Mouse (Mus musculus) heart, postnatal 36 days (tissue): Measurements from ENCODE around the gene Cdh23. TPM values are rescaled to one million over a fixed set of nuclear protein-coding genes. Genes with fewer than 3 reads are reported as not detected.

ENCODE experiments used
- DNase-seq, 2 experiments: peaks; one replicate each; pipeline ENCODE4 v3.0.0; 2021 to 2022
- intact Hi-C: fragments of 180-260 bp; cut with DNase I; formaldehyde crosslinking; loops from one replicate; pipeline ENCODE4 v1.15.1; 2025
- total RNA-seq, 2 experiments: library from RNA; stranded (reverse); gene quantifications; 2 replicates each; pipeline ENCODE4 v1.2.3; 2021

The Cdh23 gene
- total RNA-seq, 2 experiments from 2014 or later, result 5.5 to 7.0 TPM

GRCm38 (mm10) chr10:60279941-60280301 lies 416.4 kb downstream of the Cdh23 start:
- intact Hi-C loops, result no loop called here
- DNase-seq, result peak; percentile 66 to 70

DNA sequence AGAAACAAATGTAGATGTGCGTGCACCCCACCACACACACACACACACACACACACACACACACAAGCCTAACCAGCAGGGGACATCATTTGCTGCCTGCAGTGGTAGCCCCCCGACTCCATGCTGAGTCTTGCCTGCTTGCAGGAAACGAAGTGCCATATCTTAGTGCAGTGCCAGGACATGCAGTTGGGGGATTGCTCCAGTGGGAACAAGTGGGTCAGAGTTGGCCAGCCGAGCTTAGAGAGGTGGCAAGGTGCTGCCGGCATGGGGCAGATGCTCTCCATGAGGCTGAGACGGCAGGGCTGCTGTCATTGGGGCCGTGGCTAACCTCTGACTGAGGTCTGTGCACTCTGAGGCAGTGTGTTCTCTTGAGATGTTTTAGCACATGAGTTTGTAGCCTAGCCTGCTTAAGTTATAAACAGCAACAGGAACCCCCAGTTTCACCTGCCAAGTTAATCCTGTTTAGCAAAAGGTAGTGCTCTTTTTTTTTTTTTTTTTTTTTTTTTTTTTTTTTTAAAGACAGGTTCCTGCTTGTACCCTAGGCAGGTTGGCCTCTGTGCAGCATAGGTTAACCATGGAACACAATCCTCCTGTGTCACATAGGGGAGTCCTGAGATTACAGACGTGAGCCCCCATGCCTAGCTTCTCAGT lies 416.9 kb downstream of the Cdh23 start:
- intact Hi-C loops, result no loop called here
- DNase-seq, result no peak

GRCm38 (mm10) chr10:60278786-60279185 lies 417.5 kb downstream of the Cdh23 start:
- intact Hi-C loops, result no loop called here
- no peak for DNase-seq

GRCm38 (mm10) chr10:60278006-60278399 lies 418.3 kb downstream of the Cdh23 start:
- no peak for DNase-seq
- intact Hi-C loops, result no loop called here

DNA sequence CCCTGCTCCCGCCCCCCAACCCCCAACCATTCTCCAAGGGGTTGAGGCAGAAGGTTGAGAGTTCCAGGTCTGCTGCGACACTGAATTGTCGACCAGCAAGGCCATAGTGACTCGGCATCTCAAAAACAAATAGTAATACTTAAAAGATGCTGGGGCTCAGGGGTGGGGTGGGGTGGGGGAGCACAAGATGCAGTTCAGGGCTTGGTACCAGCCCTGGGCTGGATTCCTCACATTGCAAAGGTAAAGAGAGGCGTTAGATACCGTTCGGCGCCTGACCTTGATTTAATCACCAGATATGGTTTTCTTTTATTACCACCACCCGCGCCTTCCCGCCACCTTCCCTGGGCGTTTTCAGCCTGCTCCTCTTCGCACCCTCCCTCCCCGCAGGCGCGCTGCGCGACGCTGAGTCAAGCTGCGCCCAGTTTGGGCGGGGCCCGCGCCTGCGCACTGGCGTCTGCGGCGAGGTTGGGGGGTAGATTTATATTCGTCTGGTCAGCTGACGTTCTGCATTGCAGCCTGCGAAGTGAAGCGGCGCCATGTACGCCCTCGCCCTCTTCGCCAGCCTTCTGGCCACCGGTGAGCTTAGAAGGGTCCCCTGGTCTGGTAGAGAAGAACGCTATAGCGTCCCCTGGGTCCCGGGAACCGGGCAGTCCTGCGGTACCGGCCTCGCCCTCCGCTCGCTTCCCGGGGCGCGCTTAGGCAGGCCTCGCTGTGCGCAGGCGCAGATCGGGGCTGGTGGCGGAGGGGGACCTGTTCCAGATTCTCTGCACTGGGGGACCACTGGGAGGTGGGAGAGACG lies 418.9 kb downstream of the Cdh23 start, which contains the start of gene Psap:
Gene Psap, plus strand, starts transcription at position 421 of the 799 bp plus-strand sequence.
- DNase-seq, result peak; percentile 94 to 98
- intact Hi-C loops, result no loop called here

GRCm38 (mm10) chr10:60273382-60273781 lies 422.9 kb downstream of the Cdh23 start:
- no peak for DNase-seq
- intact Hi-C loops, result no loop called here

GRCm38 (mm10) chr10:60272241-60272640 lies 424.0 kb downstream of the Cdh23 start:
- DNase-seq, result no peak
- intact Hi-C loops, result no loop called here

GRCm38 (mm10) chr10:60271015-60271414 lies 425.3 kb downstream of the Cdh23 start:
- DNase-seq, result no peak
- intact Hi-C loops, result no loop called here

GRCm38 (mm10) chr10:60269141-60270064 lies 426.9 kb downstream of the Cdh23 start:
- DNase-seq, result no peak
- intact Hi-C loops, result no loop called here

DNA sequence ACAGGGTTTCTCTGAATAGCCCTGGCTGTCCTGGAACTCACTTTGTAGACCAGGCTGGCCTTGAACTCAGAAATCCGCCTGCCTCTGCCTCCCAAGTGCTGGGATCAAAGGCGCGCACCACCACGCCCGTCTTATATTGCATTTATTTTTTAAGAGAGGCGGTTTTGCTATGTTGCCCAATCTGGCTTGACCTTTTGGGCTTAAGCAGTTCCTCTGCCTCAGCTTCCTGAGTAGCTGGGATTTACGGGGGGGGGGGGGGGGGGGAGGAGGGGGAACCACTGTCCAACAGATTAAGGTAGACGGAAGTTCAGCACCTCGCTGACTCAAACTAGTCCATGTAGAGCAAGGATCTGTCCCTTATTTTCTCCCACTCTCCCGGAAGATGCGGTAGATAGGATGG lies 427.6 kb downstream of the Cdh23 start:
- DNase-seq, result no peak
- intact Hi-C loops, result no loop called here

DNA sequence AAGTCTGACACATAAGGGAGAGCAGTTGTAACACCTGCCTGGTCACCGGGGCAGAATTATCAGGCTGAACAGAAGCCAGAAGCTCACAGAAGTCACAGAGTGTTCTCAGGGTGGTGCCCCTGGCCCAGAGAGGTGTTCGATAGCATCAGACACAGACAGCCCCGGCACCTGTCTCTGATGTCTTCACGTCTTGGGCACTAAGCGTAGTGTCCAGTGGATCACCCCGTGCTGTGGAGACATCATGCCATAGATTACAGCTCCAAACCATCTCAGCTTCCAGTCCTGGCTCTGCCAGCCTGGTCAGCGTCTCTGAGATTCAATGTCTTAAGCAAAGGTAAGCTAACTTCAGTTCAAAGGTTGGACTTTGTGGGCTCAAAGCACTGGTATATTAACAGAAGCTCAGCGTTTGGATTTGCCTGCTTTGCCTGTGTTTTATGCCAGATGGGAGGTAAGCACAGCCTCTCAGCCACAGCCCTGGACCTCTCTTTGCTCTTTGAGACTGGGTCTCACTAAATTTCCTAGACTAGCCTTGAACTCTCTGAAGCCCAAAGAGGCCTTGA lies 429.4 kb downstream of the Cdh23 start:
- intact Hi-C loops, result no loop called here
- no peak for DNase-seq

DNA sequence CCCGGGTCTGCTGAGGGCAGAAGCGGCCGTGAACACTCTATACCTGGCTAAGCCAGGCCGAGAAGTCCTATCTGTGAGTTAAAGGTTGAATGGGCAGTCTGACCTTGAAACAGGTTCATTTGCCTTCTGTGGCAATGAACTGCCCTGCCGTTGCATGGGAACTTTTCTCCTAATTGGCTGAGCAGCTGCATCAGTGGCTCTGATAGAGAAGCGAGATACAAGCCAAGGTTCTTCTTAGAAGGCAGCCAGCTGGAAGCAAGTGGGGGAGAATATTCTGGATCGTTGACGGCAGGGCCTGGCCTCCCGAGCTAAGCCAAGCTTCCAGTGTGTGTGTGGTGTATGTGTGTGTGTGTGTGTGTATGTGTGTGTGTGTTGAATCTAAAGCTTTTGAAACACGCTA lies 431.0 kb downstream of the Cdh23 start:
- peak in 1 of 2 experiments; percentile 21 for DNase-seq
- intact Hi-C loops, result no loop called here

- intact Hi-C loops, result no loop called here
- DNase-seq, result peak in 1 of 2 experiments; percentile 7
Measured at GRCm38 (mm10) chr10:60263351-60263750, 432.9 kb downstream of the Cdh23 start.

- DNase-seq, result peak; percentile 87 to 89
- intact Hi-C loops, result no loop called here
Measured at GRCm38 (mm10) chr10:60262386-60262785, 433.9 kb downstream of the Cdh23 start.

DNA sequence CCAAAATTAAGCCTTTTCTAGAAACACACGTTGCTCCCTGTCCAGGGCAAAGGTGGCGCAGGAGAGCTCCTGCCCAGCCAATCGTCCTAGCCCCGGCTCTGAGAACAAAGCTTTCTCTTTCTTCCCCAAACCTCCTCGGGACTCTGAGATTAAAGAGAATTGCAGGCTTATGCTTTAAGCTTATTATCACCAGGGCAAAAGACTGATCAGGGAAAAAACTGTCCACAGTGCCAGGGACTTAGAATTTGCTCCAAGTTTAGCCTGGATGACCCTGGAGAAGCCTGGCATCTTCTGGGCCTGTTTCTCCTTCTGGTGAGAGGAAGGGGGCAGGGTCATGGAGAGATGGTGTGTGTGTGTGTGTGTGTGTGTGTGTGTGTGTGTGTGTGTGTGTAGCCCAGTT lies 434.8 kb downstream of the Cdh23 start:
- no peak for DNase-seq
- intact Hi-C loops, result no loop called here

GRCm38 (mm10) chr10:60260557-60261294 lies 435.6 kb downstream of the Cdh23 start:
- intact Hi-C loops, result no loop called here
- peak in 1 of 2 experiments; percentile 16 for DNase-seq

GRCm38 (mm10) chr10:60257261-60257825 lies 438.9 kb downstream of the Cdh23 start:
- intact Hi-C loops, result no loop called here
- DNase-seq, result no peak

DNA sequence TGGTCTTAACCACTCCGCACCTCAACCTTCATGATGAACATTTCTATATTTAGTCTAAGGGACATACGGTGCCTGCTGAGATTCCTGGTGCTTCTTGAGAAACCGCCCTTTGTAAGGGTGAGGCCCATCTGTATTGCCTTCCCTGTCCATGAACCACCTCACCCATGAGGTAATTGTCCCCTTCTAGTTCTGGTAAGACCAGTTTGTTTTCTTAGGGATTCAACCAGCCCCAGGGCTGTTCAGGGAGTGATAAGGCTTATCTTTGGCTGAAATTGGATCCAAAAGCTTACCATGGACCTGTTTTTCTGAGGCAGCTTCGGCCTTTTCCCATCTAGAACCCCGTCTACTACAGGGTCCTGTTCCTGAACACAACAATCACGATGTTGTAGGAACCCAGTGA lies 440.2 kb downstream of the Cdh23 start:
- intact Hi-C loops, result no loop called here
- DNase-seq, result no peak
